Mouse (Mus musculus): Measurements from ENCODE around the gene Rsg1.

DNA sequence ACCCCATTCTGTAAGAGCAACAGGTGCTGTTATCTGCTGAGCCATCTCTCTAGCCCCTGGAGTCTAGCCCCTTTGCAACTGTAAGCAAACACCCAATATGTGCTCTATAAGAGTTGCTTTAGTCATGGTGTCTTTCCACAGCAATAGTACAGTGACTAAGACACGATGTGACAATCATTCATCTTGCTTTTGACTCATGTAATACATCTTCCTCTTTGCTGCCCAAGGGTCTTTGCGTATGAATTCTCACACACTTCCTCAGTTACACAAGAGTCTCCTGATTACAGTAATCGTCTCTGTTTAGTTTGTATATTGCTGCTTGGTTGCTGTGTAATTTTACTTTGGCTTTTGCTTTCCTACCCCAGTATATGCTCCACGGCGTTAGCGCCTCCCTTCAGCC, 31.8 kb upstream of the Rsg1 start:
- TF ChIP-seq CTCF (IDR thresholded peaks at IDR 0.05; ENCODE audit: control insufficient read depth, insufficient read depth, insufficient replicate concordance, low read depth, low read length) (no peak), POLR2A (IDR thresholded peaks at IDR 0.05; ENCODE audit: control insufficient read depth, low read depth, low read length) (no peak)
